Mouse (Mus musculus) embryonic facial prominence, embryonic 11.5 days (tissue): ENCODE measurements around the gene Itgbl1. TPM values are rescaled to one million over a fixed set of nuclear protein-coding genes. Genes with fewer than 3 reads are reported as not detected.
"Not testable (repeated sequence)": the region's sequence is repeated elsewhere in the genome, so short reads cannot be mapped to it uniquely, and the experiment has no call there.

Experiments
- ATAC-seq: fragments of 200-750 bp; cut with Nextera tagmentation; replicated peaks from 2 replicates; pipeline ENCODE4 v1.8.0; 2017; ENCODE audit warnings: low read depth; ENCODE audit not compliant: insufficient number of reproducible peaks, low FRiP score, low TSS enrichment
- DNase-seq: peaks from one replicate; pipeline ENCODE4 v3.0.0-alpha.2; 2015; ENCODE audit warnings: low spot score
- H3K27ac ChIP-seq: fragments of 300-500 bp; sonication (generic); replicated peaks from 2 replicates; pipeline ENCODE4 v1.5.1; 2014; ENCODE audit warnings: mild to moderate bottlenecking, low read depth, low read length, control low read depth
- H3K27me3 ChIP-seq: fragments of 300-500 bp; sonication (generic); 2 replicates; pipeline ENCODE4 v1.6.1; 2014; ENCODE audit warnings: mild to moderate bottlenecking, low read length, moderate library complexity, mixed read lengths; ENCODE audit not compliant: control insufficient read depth, insufficient read depth
- H3K36me3 ChIP-seq: fragments of 300-500 bp; sonication (generic); replicated peaks from 2 replicates; pipeline ENCODE4 v1.6.1; 2014; ENCODE audit warnings: low read depth, mild to moderate bottlenecking, low read length, moderate library complexity, mixed read lengths; ENCODE audit not compliant: control insufficient read depth, insufficient read depth
- H3K4me1 ChIP-seq: fragments of 300-500 bp; sonication (generic); 2 replicates; pipeline ENCODE4 v1.6.1; 2014; ENCODE audit warnings: low read length, mixed read lengths; ENCODE audit not compliant: control insufficient read depth, insufficient read depth
- H3K4me2 ChIP-seq: fragments of 300-500 bp; sonication (generic); 2 replicates; pipeline ENCODE4 v1.6.1; 2014; ENCODE audit warnings: low read depth, mild to moderate bottlenecking, control low read depth, low read length, moderate library complexity
- H3K4me3 ChIP-seq: fragments of 300-500 bp; sonication (generic); 2 replicates; pipeline ENCODE4 v1.5.1; 2014; ENCODE audit warnings: low read depth, low read length, control low read depth
- H3K9ac ChIP-seq: fragments of 300-500 bp; sonication (generic); replicated peaks from 2 replicates; pipeline ENCODE4 v1.6.1; 2014; ENCODE audit warnings: mild to moderate bottlenecking, control low read depth, low read length
- H3K9me3 ChIP-seq: fragments of 300-500 bp; sonication (generic); replicated peaks from 2 replicates; pipeline ENCODE4 v1.6.1; 2016; ENCODE audit warnings: mild to moderate bottlenecking, low read length, inconsistent platforms, mixed read lengths; ENCODE audit not compliant: control insufficient read depth
- WGBS: fragments of 180-500 bp; shearing (Covaris S2); extraction: QIAGEN DNeasy Blood & Tissue Kit; methylation state at CpG from one replicate; pipeline ENCODE4 v1.1.7; 2014; 5-methylcytosine and 5-hydroxymethylcytosine counted together
- polyA plus RNA-seq: library from polyadenylated mRNA; unstranded; fragments of >200 nt; fragmentation: Nextera tagmentation; extraction: Ambion mirVana; gene quantifications from 2 replicates; pipeline ENCODE4 v1.2.1, GENCODE M21; 2014

The Itgbl1 gene
- polyA plus RNA-seq, 1 experiment from 2014 or later = 0.32 TPM

- H3K9ac ChIP-seq = not testable (repeated sequence)
Measured at GRCm38 (mm10) chr14:123671076-123671475, 11.3 kb downstream of the Itgbl1 start.

GRCm38 (mm10) chr14:123678091-123678490, 18.3 kb downstream of the Itgbl1 start:
- H3K36me3 ChIP-seq = no peaks in the 10 kb centered on the region
- H3K27ac ChIP-seq = no peak overlapping the region
- DNase-seq = no peak
- H3K9me3 ChIP-seq = no peaks in the 10 kb centered on the region
- H3K9ac ChIP-seq = no peak overlapping the region
- no peak overlapping the region for H3K4me2 ChIP-seq
- H3K27me3 ChIP-seq = no peaks in the 10 kb centered on the region
- ATAC-seq = no peak
- H3K4me1 ChIP-seq = no peaks in the 10 kb centered on the region
- H3K4me3 ChIP-seq = no peak overlapping the region
- 74% methylated on average over 2 of the region's 2 CpGs for WGBS

More at GRCm38 (mm10) chr14:123671076-123671475, 11.3 kb downstream of the Itgbl1 start:
- 83% methylated on average over 21 of the region's 21 CpGs for WGBS
- not testable (repeated sequence) for H3K27me3 ChIP-seq, H3K36me3 ChIP-seq, H3K4me2 ChIP-seq, H3K27ac ChIP-seq, DNase-seq, H3K4me3 ChIP-seq, H3K9me3 ChIP-seq, ATAC-seq, H3K4me1 ChIP-seq

- Histone ChIP-seq H3K27me3 (no peaks in the 10 kb centered on the region), H3K4me1 (no peaks in the 10 kb centered on the region), H3K4me3 (no peak overlapping the region), H3K27ac (no peak overlapping the region), H3K9me3 (no peaks in the 10 kb centered on the region), H3K9ac (no peak overlapping the region), H3K36me3 (no peaks in the 10 kb centered on the region), H3K4me2 (no peak overlapping the region)
- ATAC-seq (no peak), DNase-seq (no peak)
Measured at GRCm38 (mm10) chr14:123714751-123715150, 55.0 kb downstream of the Itgbl1 start.

GRCm38 (mm10) chr14:123742055-123742454, 82.3 kb downstream of the Itgbl1 start:
- Histone ChIP-seq H3K4me2 (no peak overlapping the region), H3K9ac (no peak overlapping the region), H3K27me3 (no peaks in the 10 kb centered on the region), H3K4me3 (no peak overlapping the region), H3K36me3 (no peaks in the 10 kb centered on the region), H3K9me3 (no peaks in the 10 kb centered on the region), H3K4me1 (no peaks in the 10 kb centered on the region), H3K27ac (no peak overlapping the region)
- WGBS = 71% methylated on average over 1 of the region's 1 CpGs
- DNase-seq (no peak), ATAC-seq (no peak)

- H3K27ac ChIP-seq = no peak overlapping the region
- no peaks in the 10 kb centered on the region for H3K9me3 ChIP-seq
- WGBS = 55% methylated on average over 1 of the region's 1 CpGs
- DNase-seq = no peak
- H3K9ac ChIP-seq = no peak overlapping the region
- no peaks in the 10 kb centered on the region for H3K4me1 ChIP-seq
- ATAC-seq = no peak
- no peaks in the 10 kb centered on the region for H3K36me3 ChIP-seq
- H3K27me3 ChIP-seq = no peaks in the 10 kb centered on the region
- no peak overlapping the region for H3K4me2 ChIP-seq
- no peak overlapping the region for H3K4me3 ChIP-seq
Measured at GRCm38 (mm10) chr14:123751017-123751416, 91.2 kb downstream of the Itgbl1 start.

GRCm38 (mm10) chr14:123759534-123759933, 99.8 kb downstream of the Itgbl1 start:
- H3K4me1 ChIP-seq = no peaks in the 10 kb centered on the region
- H3K9me3 ChIP-seq = no peaks in the 10 kb centered on the region
- no peak overlapping the region for H3K27ac ChIP-seq
- no peak overlapping the region for H3K9ac ChIP-seq
- no peaks in the 10 kb centered on the region for H3K36me3 ChIP-seq
- H3K4me2 ChIP-seq = no peak overlapping the region
- DNase-seq (no peak), ATAC-seq (no peak)
- H3K4me3 ChIP-seq = no peak overlapping the region
- no peaks in the 10 kb centered on the region for H3K27me3 ChIP-seq
- 47% methylated on average over 1 of the region's 1 CpGs for WGBS

GRCm38 (mm10) chr14:123760079-123760478, 100.3 kb downstream of the Itgbl1 start:
- no peak overlapping the region for H3K4me2 ChIP-seq
- WGBS = 86% methylated on average over 4 of the region's 4 CpGs
- ATAC-seq = no peak

GRCm38 (mm10) chr14:123801744-123802143, 142.0 kb downstream of the Itgbl1 start:
- no peak for DNase-seq
- Histone ChIP-seq H3K27ac (no peak overlapping the region), H3K9ac (no peak overlapping the region), H3K4me1 (no peaks in the 10 kb centered on the region), H3K36me3 (no peaks in the 10 kb centered on the region), H3K9me3 (no peaks in the 10 kb centered on the region), H3K4me3 (no peak overlapping the region), H3K4me2 (no peak overlapping the region), H3K27me3 (no peaks in the 10 kb centered on the region)
- ATAC-seq = no peak; the same call in 1 of the 2 replicates

More at GRCm38 (mm10) chr14:123760079-123760478, 100.3 kb downstream of the Itgbl1 start:
- DNase-seq = no peak
- Histone ChIP-seq H3K9me3 (no peaks in the 10 kb centered on the region), H3K9ac (no peak overlapping the region), H3K36me3 (no peaks in the 10 kb centered on the region), H3K27me3 (no peaks in the 10 kb centered on the region), H3K27ac (no peak overlapping the region), H3K4me1 (no peaks in the 10 kb centered on the region), H3K4me3 (no peak overlapping the region)
